Mouse (Mus musculus): ENCODE data around the gene Srp9. TPM values are rescaled to one million over a fixed set of nuclear protein-coding genes. Genes with fewer than 3 reads are reported as not detected.
A peak's percentile ranks its signal among the peaks of the same experiment; 100 is the strongest.

The Srp9 gene
- polyA plus RNA-seq, 1 experiment from 2014 or later, result 215 TPM

DNA sequence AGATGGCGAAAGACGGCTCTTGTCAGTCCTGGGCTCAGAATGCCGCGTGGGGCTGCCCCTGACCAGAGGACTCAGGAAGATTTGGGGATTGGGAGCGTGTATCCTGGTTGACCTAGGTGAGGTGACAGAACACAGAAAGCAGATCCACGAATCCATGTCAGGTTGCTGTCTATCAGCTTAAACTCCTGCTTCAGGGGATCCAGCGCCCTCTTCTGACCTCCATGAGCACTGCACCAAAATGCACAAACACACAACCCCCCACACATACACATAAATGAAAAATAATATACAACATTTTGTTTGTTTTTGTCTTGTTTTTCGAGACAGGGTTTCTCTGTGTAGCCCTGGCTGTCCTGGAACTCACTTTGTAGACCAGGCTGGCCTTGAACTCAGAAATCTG is 13.6 kb downstream of the Srp9 start:
- Histone ChIP-seq H3K4me1 (replicated peaks; ENCODE audit: control insufficient read depth, insufficient read depth) (no peaks in the 10 kb centered on the region), H3K27ac (replicated peaks) (no peak overlapping the region), H3K9ac (ENCODE audit: low read length) (no peak overlapping the region), H3K27me3 (ENCODE audit: control insufficient read depth, insufficient read depth, low read length) (no peaks in the 10 kb centered on the region), H3K4me2 (replicated peaks; ENCODE audit: low read depth) (no peak overlapping the region), H3K36me3 (ENCODE audit: control insufficient read depth, insufficient read depth, low read length) (no peaks in the 10 kb centered on the region), H3K9me3 (ENCODE audit: control insufficient read depth, low read length) (no peaks in the 10 kb centered on the region), H3K4me3 (ENCODE audit: low read depth, low read length) (no peak overlapping the region)
- DNase-seq (ENCODE audit: low spot score) (no peak), ATAC-seq (ENCODE audit: low FRiP score, low TSS enrichment) (no peak)
- TF ChIP-seq CTCF (IDR thresholded peaks at IDR 0.05; ENCODE audit: low read depth) (peak; percentile 36), EP300 (optimal IDR thresholded peaks at IDR 0.05) (no peak)
- WGBS, result 76% methylated on average over 8 of the region's 8 CpGs

DNA sequence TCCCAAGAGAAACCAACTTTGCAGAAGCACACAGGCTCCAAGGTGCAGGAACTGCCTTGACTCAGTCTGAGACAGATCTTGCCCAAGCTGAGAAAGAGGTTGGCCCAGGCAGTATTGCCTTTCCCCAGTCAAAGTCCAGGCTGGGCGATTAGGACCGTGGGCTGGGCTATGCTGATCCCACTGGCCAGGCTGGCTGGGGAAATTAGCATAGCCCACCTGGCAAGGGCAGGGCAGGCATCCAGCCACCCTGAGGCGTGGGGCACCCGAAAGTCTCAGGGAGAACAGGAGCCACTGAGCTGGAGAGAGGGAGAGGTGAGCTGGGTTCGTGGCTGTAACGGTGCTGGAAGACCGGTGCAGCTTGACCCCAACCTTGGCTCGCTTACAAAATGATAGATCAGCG is 15.4 kb downstream of the Srp9 start:
- H3K9me3 ChIP-seq (ENCODE audit: control insufficient read depth, low read length), result no peaks in the 10 kb centered on the region
- H3K9ac ChIP-seq (ENCODE audit: low read length), result no peak overlapping the region
- H3K4me2 ChIP-seq (replicated peaks; ENCODE audit: low read depth), result peak overlapping the region; percentile 38; the same call in 1 of the 2 replicates
- TF ChIP-seq EP300 (optimal IDR thresholded peaks at IDR 0.05), result no peak
- no peak for TF ChIP-seq CTCF (IDR thresholded peaks at IDR 0.05; ENCODE audit: low read depth)
- peak; percentile 61 for ATAC-seq (ENCODE audit: low FRiP score, low TSS enrichment)
- no peak overlapping the region for H3K27ac ChIP-seq (replicated peaks)
- 29% methylated on average over 9 of the region's 9 CpGs for WGBS
- H3K27me3 ChIP-seq (ENCODE audit: control insufficient read depth, insufficient read depth, low read length), result no peaks in the 10 kb centered on the region
- no peak overlapping the region for H3K4me3 ChIP-seq (ENCODE audit: low read depth, low read length)
- no peaks in the 10 kb centered on the region for H3K36me3 ChIP-seq (ENCODE audit: control insufficient read depth, insufficient read depth, low read length)
- H3K4me1 ChIP-seq (replicated peaks; ENCODE audit: control insufficient read depth, insufficient read depth), result no peaks in the 10 kb centered on the region
- peak; percentile 46 for DNase-seq (ENCODE audit: low spot score)

DNA sequence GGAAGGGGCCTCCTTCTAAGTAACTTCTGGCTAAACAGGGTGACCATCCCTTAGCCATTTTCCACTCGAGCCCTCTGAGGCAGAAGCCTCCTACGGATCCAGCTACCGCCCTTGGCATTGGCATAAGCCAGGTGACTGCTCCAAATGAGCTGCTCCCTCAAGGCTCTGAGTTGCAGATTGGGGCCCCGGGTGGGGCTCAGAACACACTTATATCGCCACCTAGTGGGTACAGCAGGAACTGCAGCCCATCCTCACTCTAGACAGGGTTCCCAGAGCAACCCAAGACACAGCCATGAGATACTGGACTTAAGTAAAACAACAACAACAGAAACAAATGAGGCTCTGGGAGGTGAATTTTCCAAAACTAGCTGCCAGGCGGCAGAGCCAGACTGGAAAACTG is 15.8 kb downstream of the Srp9 start:
- no peak overlapping the region for H3K9ac ChIP-seq (ENCODE audit: low read length)
- DNase-seq (ENCODE audit: low spot score), result peak; percentile 85
- TF ChIP-seq CTCF (IDR thresholded peaks at IDR 0.05; ENCODE audit: low read depth) (peak; percentile 97), EP300 (optimal IDR thresholded peaks at IDR 0.05) (no peak)

DNA sequence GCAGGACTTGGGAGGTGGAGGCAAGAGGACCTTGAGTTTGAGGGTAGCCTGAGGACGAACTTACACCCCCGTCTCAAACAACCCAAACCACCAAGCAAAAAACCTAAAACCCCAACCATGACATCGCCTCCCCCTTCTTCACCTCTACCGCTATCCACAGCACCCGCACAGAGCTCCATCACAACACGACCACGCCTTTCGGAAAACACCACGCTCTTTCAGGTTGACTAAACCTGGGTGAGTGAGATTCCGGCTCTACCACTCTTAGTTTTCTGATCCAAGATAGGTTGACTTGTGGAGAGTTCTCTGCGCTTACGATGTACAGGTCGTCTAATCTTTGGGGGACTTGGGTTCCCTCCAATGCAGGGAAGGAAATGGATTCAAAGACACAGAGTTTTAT is 18.2 kb downstream of the Srp9 start:
- ATAC-seq (ENCODE audit: low FRiP score, low TSS enrichment) (no peak), DNase-seq (ENCODE audit: low spot score) (peak; percentile 10)
- 92% methylated on average over 13 of the region's 13 CpGs for WGBS
- TF ChIP-seq CTCF (IDR thresholded peaks at IDR 0.05; ENCODE audit: low read depth), result no peak
- no peak for TF ChIP-seq EP300 (optimal IDR thresholded peaks at IDR 0.05)
- Histone ChIP-seq H3K27ac (replicated peaks) (no peak overlapping the region), H3K4me2 (replicated peaks; ENCODE audit: low read depth) (no peak overlapping the region), H3K9me3 (ENCODE audit: control insufficient read depth, low read length) (no peaks in the 10 kb centered on the region), H3K27me3 (ENCODE audit: control insufficient read depth, insufficient read depth, low read length) (no peaks in the 10 kb centered on the region), H3K36me3 (ENCODE audit: control insufficient read depth, insufficient read depth, low read length) (no peaks in the 10 kb centered on the region), H3K4me1 (replicated peaks; ENCODE audit: control insufficient read depth, insufficient read depth) (no peaks in the 10 kb centered on the region), H3K4me3 (ENCODE audit: low read depth, low read length) (no peak overlapping the region), H3K9ac (ENCODE audit: low read length) (no peak overlapping the region)

More for the DNA sequence above, 15.8 kb downstream of the Srp9 start:
- peak; percentile 57 for ATAC-seq (ENCODE audit: low FRiP score, low TSS enrichment)
- Histone ChIP-seq H3K27ac (replicated peaks) (no peak overlapping the region), H3K36me3 (ENCODE audit: control insufficient read depth, insufficient read depth, low read length) (no peaks in the 10 kb centered on the region), H3K4me1 (replicated peaks; ENCODE audit: control insufficient read depth, insufficient read depth) (no peaks in the 10 kb centered on the region), H3K4me2 (replicated peaks; ENCODE audit: low read depth) (peak overlapping the region; percentile 38; the same call in 1 of the 2 replicates), H3K9me3 (ENCODE audit: control insufficient read depth, low read length) (no peaks in the 10 kb centered on the region), H3K4me3 (ENCODE audit: low read depth, low read length) (no peak overlapping the region), H3K27me3 (ENCODE audit: control insufficient read depth, insufficient read depth, low read length) (no peaks in the 10 kb centered on the region)
- 4% methylated on average over 6 of the region's 6 CpGs for WGBS

DNA sequence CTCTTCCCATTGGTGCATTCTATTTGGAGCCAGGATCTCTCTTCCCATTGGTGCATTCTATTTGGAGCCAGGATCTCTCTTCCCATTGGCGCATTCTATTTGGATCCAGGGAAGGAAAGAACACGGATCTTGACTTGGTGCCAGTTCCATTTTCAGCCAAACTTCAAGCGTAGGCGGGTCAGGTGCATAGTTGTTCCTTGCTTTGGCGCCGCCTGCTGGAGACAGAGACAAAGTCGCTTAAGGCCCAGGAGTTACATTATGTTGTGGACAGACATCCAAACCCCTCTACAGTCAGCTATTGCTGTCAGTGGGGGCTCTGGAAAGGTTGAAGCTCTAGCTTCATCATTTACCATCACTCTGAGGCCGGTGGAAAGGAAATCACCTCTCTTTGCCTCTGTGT is 18.8 kb downstream of the Srp9 start:
- no peaks in the 10 kb centered on the region for H3K27me3 ChIP-seq (ENCODE audit: control insufficient read depth, insufficient read depth, low read length)
- no peaks in the 10 kb centered on the region for H3K4me1 ChIP-seq (replicated peaks; ENCODE audit: control insufficient read depth, insufficient read depth)
- DNase-seq (ENCODE audit: low spot score) (peak; percentile 41), ATAC-seq (ENCODE audit: low FRiP score, low TSS enrichment) (no peak)
- no peaks in the 10 kb centered on the region for H3K36me3 ChIP-seq (ENCODE audit: control insufficient read depth, insufficient read depth, low read length)
- WGBS, result 73% methylated on average over 8 of the region's 8 CpGs
- H3K9ac ChIP-seq (ENCODE audit: low read length), result no peak overlapping the region
- no peak overlapping the region for H3K27ac ChIP-seq (replicated peaks)
- H3K9me3 ChIP-seq (ENCODE audit: control insufficient read depth, low read length), result no peaks in the 10 kb centered on the region
- TF ChIP-seq EP300 (optimal IDR thresholded peaks at IDR 0.05) (no peak), CTCF (IDR thresholded peaks at IDR 0.05; ENCODE audit: low read depth) (peak; percentile 58)
- H3K4me2 ChIP-seq (replicated peaks; ENCODE audit: low read depth), result no peak overlapping the region
- no peak overlapping the region for H3K4me3 ChIP-seq (ENCODE audit: low read depth, low read length)

DNA sequence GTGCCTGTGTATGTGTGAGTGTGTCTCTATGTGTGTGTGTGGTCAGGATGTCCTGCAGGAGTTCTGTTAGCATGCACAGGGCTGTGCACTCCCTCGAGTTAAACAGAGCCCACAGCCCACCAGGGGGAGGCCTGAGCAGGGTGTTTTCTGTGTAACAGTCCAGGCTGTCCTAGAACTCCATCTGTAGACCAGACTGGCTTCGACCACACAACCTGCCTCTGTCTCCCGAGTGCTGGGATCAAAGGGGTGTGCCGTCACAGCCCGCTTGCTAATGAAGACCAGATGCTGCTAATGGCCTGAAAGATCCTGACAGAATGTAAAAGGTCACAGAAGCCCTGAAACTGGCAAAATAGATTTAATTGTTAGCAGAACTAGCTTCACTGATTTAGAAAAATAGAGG is 21.0 kb downstream of the Srp9 start:
- TF ChIP-seq CTCF (IDR thresholded peaks at IDR 0.05; ENCODE audit: low read depth) (no peak), EP300 (optimal IDR thresholded peaks at IDR 0.05) (no peak)
- Histone ChIP-seq H3K36me3 (ENCODE audit: control insufficient read depth, insufficient read depth, low read length) (no peaks in the 10 kb centered on the region), H3K4me2 (replicated peaks; ENCODE audit: low read depth) (no peak overlapping the region), H3K9ac (ENCODE audit: low read length) (no peak overlapping the region), H3K27me3 (ENCODE audit: control insufficient read depth, insufficient read depth, low read length) (no peaks in the 10 kb centered on the region), H3K4me3 (ENCODE audit: low read depth, low read length) (no peak overlapping the region), H3K9me3 (ENCODE audit: control insufficient read depth, low read length) (no peaks in the 10 kb centered on the region), H3K4me1 (replicated peaks; ENCODE audit: control insufficient read depth, insufficient read depth) (no peaks in the 10 kb centered on the region), H3K27ac (replicated peaks) (no peak overlapping the region)
- 48% methylated on average over 5 of the region's 5 CpGs for WGBS
- ATAC-seq (ENCODE audit: low FRiP score, low TSS enrichment) (no peak), DNase-seq (ENCODE audit: low spot score) (peak; percentile 7)
